Mouse (Mus musculus): ENCODE data around the gene Abcb11. TPM values are rescaled to one million over a fixed set of nuclear protein-coding genes. Genes with fewer than 3 reads are reported as not detected.
A peak's percentile ranks its signal among the peaks of the same experiment; 100 is the strongest.
"Not testable (repeated sequence)": the region's sequence is repeated elsewhere in the genome, so short reads cannot be mapped to it uniquely, and the experiment has no call there.

Abcb11 gene
- total and polyA plus RNA-seq, 3 experiments, result 0.05 TPM; not detected in 2

- ATAC-seq (ENCODE audit: extremely low read depth, insufficient number of reproducible peaks, low FRiP score, poor library complexity, severe bottlenecking) (no peak), DNase-seq (ENCODE audit: low spot score) (no peak)
- TF ChIP-seq GATA2 (IDR thresholded peaks at IDR 0.05; ENCODE audit: borderline replicate concordance, low read depth, low read length), result no peak
- no peak for TF ChIP-seq GATA1 (IDR thresholded peaks at IDR 0.05; ENCODE audit: borderline replicate concordance, low read length)
- no peak for TF ChIP-seq TAL1 (conservative IDR thresholded peaks at IDR 0.05; ENCODE audit: low read depth, low read length)
- no peak for TF ChIP-seq CTCF (IDR thresholded peaks at IDR 0.05; ENCODE audit: low read depth, low read length)
- TF ChIP-seq POLR2AphosphoS5 (IDR thresholded peaks at IDR 0.05; ENCODE audit: insufficient replicate concordance, low read depth, low read length), result no peak
- Histone ChIP-seq H3K4me3 (ENCODE audit: low read depth, low read length) (no peak overlapping the region), H3K4me1 (ENCODE audit: insufficient read depth, low read depth, low read length) (no peaks in the 10 kb centered on the region), H3K36me3 (replicated peaks) (no peaks in the 10 kb centered on the region), H3K27me3 (ENCODE audit: insufficient read depth, low read length) (peaks cover 3% of the 10 kb centered on the region; the same call in 1 of the 2 replicates), H3K9me3 (replicated peaks) (no peaks in the 10 kb centered on the region)
These were observed 34.4 kb upstream of the Abcb11 start for GRCm38 (mm10) chr2:69376780-69377179.

- Histone ChIP-seq H3K36me3 (replicated peaks) (no peaks in the 10 kb centered on the region), H3K4me3 (ENCODE audit: low read depth, low read length) (no peak overlapping the region), H3K4me1 (ENCODE audit: insufficient read depth, low read depth, low read length) (no peaks in the 10 kb centered on the region), H3K27me3 (ENCODE audit: insufficient read depth, low read length) (0 out of 2 replicates have a peak, but pooled peaks cover 3% of the 10 kb centered on the region), H3K9me3 (replicated peaks) (no peaks in the 10 kb centered on the region)
- TF ChIP-seq CTCF (IDR thresholded peaks at IDR 0.05; ENCODE audit: low read depth, low read length), result no peak
- no peak for TF ChIP-seq GATA1 (IDR thresholded peaks at IDR 0.05; ENCODE audit: borderline replicate concordance, low read length)
- TF ChIP-seq TAL1 (conservative IDR thresholded peaks at IDR 0.05; ENCODE audit: low read depth, low read length), result no peak
- TF ChIP-seq POLR2AphosphoS5 (IDR thresholded peaks at IDR 0.05; ENCODE audit: insufficient replicate concordance, low read depth, low read length), result no peak
- no peak for TF ChIP-seq GATA2 (IDR thresholded peaks at IDR 0.05; ENCODE audit: borderline replicate concordance, low read depth, low read length)
- DNase-seq (ENCODE audit: low spot score) (no peak), ATAC-seq (ENCODE audit: extremely low read depth, insufficient number of reproducible peaks, low FRiP score, poor library complexity, severe bottlenecking) (no peak)
These were observed 22.9 kb upstream of the Abcb11 start for GRCm38 (mm10) chr2:69365275-69365674.

GRCm38 (mm10) chr2:69364831-69365230, 22.4 kb upstream of the Abcb11 start:
- H3K27me3 ChIP-seq (ENCODE audit: insufficient read depth, low read length), result 0 out of 2 replicates have a peak, but pooled peaks cover 3% of the 10 kb centered on the region
- no peak for ATAC-seq (ENCODE audit: extremely low read depth, insufficient number of reproducible peaks, low FRiP score, poor library complexity, severe bottlenecking)
- H3K4me1 ChIP-seq (ENCODE audit: insufficient read depth, low read depth, low read length), result no peaks in the 10 kb centered on the region
- H3K4me3 ChIP-seq (ENCODE audit: low read depth, low read length), result no peak overlapping the region
- no peaks in the 10 kb centered on the region for H3K36me3 ChIP-seq (replicated peaks)
- TF ChIP-seq TAL1 (conservative IDR thresholded peaks at IDR 0.05; ENCODE audit: low read depth, low read length) (no peak), GATA1 (IDR thresholded peaks at IDR 0.05; ENCODE audit: borderline replicate concordance, low read length) (no peak), GATA2 (IDR thresholded peaks at IDR 0.05; ENCODE audit: borderline replicate concordance, low read depth, low read length) (no peak), POLR2AphosphoS5 (IDR thresholded peaks at IDR 0.05; ENCODE audit: insufficient replicate concordance, low read depth, low read length) (no peak), CTCF (IDR thresholded peaks at IDR 0.05; ENCODE audit: low read depth, low read length) (no peak)
- H3K9me3 ChIP-seq (replicated peaks), result no peaks in the 10 kb centered on the region
- DNase-seq (ENCODE audit: low spot score), result no peak

GRCm38 (mm10) chr2:69355402-69355801, 13.0 kb upstream of the Abcb11 start:
- not testable (repeated sequence) for H3K4me1 ChIP-seq (ENCODE audit: insufficient read depth, low read depth, low read length); H3K4me3 ChIP-seq (ENCODE audit: low read depth, low read length); DNase-seq (ENCODE audit: low spot score); H3K36me3 ChIP-seq (replicated peaks); H3K9me3 ChIP-seq (replicated peaks); H3K27me3 ChIP-seq (ENCODE audit: insufficient read depth, low read length)
- peak; percentile 100 for ATAC-seq (ENCODE audit: extremely low read depth, insufficient number of reproducible peaks, low FRiP score, poor library complexity, severe bottlenecking)

GRCm38 (mm10) chr2:69341506-69341905, 910 bp downstream of the Abcb11 start:
- Histone ChIP-seq H3K4me1 (ENCODE audit: insufficient read depth, low read depth, low read length) (no peaks in the 10 kb centered on the region), H3K36me3 (replicated peaks) (no peaks in the 10 kb centered on the region), H3K4me3 (ENCODE audit: low read depth, low read length) (no peak overlapping the region), H3K9me3 (replicated peaks) (no peaks in the 10 kb centered on the region), H3K27me3 (ENCODE audit: insufficient read depth, low read length) (0 out of 2 replicates have a peak, but pooled peaks cover 5% of the 10 kb centered on the region)
- no peak for TF ChIP-seq GATA2 (IDR thresholded peaks at IDR 0.05; ENCODE audit: borderline replicate concordance, low read depth, low read length)
- no peak for TF ChIP-seq TAL1 (conservative IDR thresholded peaks at IDR 0.05; ENCODE audit: low read depth, low read length)
- TF ChIP-seq POLR2AphosphoS5 (IDR thresholded peaks at IDR 0.05; ENCODE audit: insufficient replicate concordance, low read depth, low read length), result no peak
- TF ChIP-seq CTCF (IDR thresholded peaks at IDR 0.05; ENCODE audit: low read depth, low read length), result no peak
- DNase-seq (ENCODE audit: low spot score) (no peak), ATAC-seq (ENCODE audit: extremely low read depth, insufficient number of reproducible peaks, low FRiP score, poor library complexity, severe bottlenecking) (no peak)

GRCm38 (mm10) chr2:69331523-69331922, 10.9 kb downstream of the Abcb11 start:
- H3K4me3 ChIP-seq (ENCODE audit: low read depth, low read length); DNase-seq (ENCODE audit: low spot score); H3K27me3 ChIP-seq (ENCODE audit: insufficient read depth, low read length); H3K4me1 ChIP-seq (ENCODE audit: insufficient read depth, low read depth, low read length); ATAC-seq (ENCODE audit: extremely low read depth, insufficient number of reproducible peaks, low FRiP score, poor library complexity, severe bottlenecking); H3K9me3 ChIP-seq (replicated peaks); H3K36me3 ChIP-seq (replicated peaks): not testable (repeated sequence)

- TF ChIP-seq POLR2AphosphoS5 (IDR thresholded peaks at IDR 0.05; ENCODE audit: insufficient replicate concordance, low read depth, low read length) (no peak), CTCF (IDR thresholded peaks at IDR 0.05; ENCODE audit: low read depth, low read length) (no peak), GATA2 (IDR thresholded peaks at IDR 0.05; ENCODE audit: borderline replicate concordance, low read depth, low read length) (no peak), TAL1 (conservative IDR thresholded peaks at IDR 0.05; ENCODE audit: low read depth, low read length) (no peak), GATA1 (IDR thresholded peaks at IDR 0.05; ENCODE audit: borderline replicate concordance, low read length) (no peak)
- H3K27me3 ChIP-seq (ENCODE audit: insufficient read depth, low read length), result no peaks in the 10 kb centered on the region
These were observed 13.8 kb downstream of the Abcb11 start for GRCm38 (mm10) chr2:69328509-69329163.

More at GRCm38 (mm10) chr2:69328509-69329163, 13.8 kb downstream of the Abcb11 start:
- Histone ChIP-seq H3K4me3 (ENCODE audit: low read depth, low read length) (no peak overlapping the region), H3K4me1 (ENCODE audit: insufficient read depth, low read depth, low read length) (no peaks in the 10 kb centered on the region), H3K36me3 (replicated peaks) (no peaks in the 10 kb centered on the region), H3K9me3 (replicated peaks) (no peaks in the 10 kb centered on the region)
- ATAC-seq (ENCODE audit: extremely low read depth, insufficient number of reproducible peaks, low FRiP score, poor library complexity, severe bottlenecking) (no peak), DNase-seq (ENCODE audit: low spot score) (no peak)

Measured in G1E (cell line).